Mouse (Mus musculus): Measurements from ENCODE around the gene Gm49318.

DNA sequence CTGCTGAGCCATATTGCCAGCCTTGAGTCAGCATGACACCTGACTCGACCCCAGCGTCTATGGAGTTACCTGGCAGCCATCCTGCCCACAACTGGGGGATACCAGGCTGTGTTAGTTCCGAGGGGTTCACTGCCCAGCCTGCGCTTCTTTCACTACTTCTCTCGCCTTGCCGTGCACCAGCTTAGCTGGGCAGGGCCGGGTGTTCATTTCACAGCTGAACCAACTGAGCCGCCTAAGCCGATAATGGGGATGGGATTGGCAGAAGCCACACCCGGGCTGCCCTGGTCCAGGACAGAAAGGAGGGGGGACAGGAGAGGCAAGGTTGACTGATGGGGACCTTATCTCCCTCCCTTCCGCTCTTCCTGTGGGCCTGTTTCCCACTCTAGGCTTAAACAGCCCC is 21.7 kb downstream of the Gm49318 start:
- TF ChIP-seq CTCF (IDR thresholded peaks at IDR 0.05) (no peak), EP300 (IDR thresholded peaks at IDR 0.05) (no peak)

Measured in lung, postnatal 0 days (tissue).